Mouse (Mus musculus) limb, embryonic 14.5 days (tissue): ENCODE measurements at regions not wholly inside any gene's neighbourhood (a gene's known extent, or its start where the extent isn't known, plus 50 kb on each side); places are given as distances from the start of the nearest gene placed in this dataset.
A peak's percentile ranks its signal among the peaks of the same experiment; 100 is the strongest.

ENCODE experiments used
- ATAC-seq: fragments of 200-750 bp; cut with Nextera tagmentation; 2 replicates; pipeline ENCODE4 v1.8.0; 2017; ENCODE audit warnings: low read depth, moderate number of reproducible peaks, moderate TSS enrichment; ENCODE audit not compliant: low FRiP score
- DNase-seq: peaks from one replicate; pipeline ENCODE4 v3.0.0-alpha.2; 2015; ENCODE audit warnings: low spot score
- H3K27ac ChIP-seq: fragments of 300-500 bp; sonication (generic); replicated peaks from 2 replicates; pipeline ENCODE4 v1.5.1; 2014; ENCODE audit warnings: low read depth, mild to moderate bottlenecking, low read length, moderate library complexity, mixed read lengths
- H3K27me3 ChIP-seq: fragments of 300-500 bp; sonication (generic); 2 replicates; pipeline ENCODE4 v1.6.1; 2014; ENCODE audit warnings: low read length, mixed read lengths; ENCODE audit not compliant: control insufficient read depth, insufficient read depth
- H3K36me3 ChIP-seq: fragments of 300-500 bp; sonication (generic); 2 replicates; pipeline ENCODE4 v1.6.1; 2014; ENCODE audit warnings: mild to moderate bottlenecking, low read length, moderate library complexity, mixed read lengths; ENCODE audit not compliant: control insufficient read depth, insufficient read depth
- H3K4me1 ChIP-seq: fragments of 300-500 bp; sonication (generic); 2 replicates; pipeline ENCODE4 v1.6.1; 2014; ENCODE audit warnings: antibody characterized with exemption, low read length, mixed read lengths; ENCODE audit not compliant: control insufficient read depth, insufficient read depth
- H3K4me2 ChIP-seq: fragments of 300-500 bp; sonication (generic); replicated peaks from 2 replicates; pipeline ENCODE4 v1.6.1; 2014; ENCODE audit warnings: low read depth, mild to moderate bottlenecking, low read length, moderate library complexity; ENCODE audit not compliant: severe bottlenecking
- H3K4me3 ChIP-seq: fragments of 300-500 bp; sonication (generic); replicated peaks from 2 replicates; pipeline ENCODE4 v1.5.1; 2014; ENCODE audit warnings: low read length
- H3K9ac ChIP-seq: fragments of 300-500 bp; sonication (generic); 2 replicates; pipeline ENCODE4 v1.6.1; 2014; ENCODE audit warnings: mild to moderate bottlenecking, low read depth, low read length, moderate library complexity; ENCODE audit not compliant: severe bottlenecking
- H3K9me3 ChIP-seq: fragments of 300-500 bp; sonication (generic); 2 replicates; pipeline ENCODE4 v1.6.1; 2016; ENCODE audit warnings: low read length; ENCODE audit not compliant: control insufficient read depth
- POLR2A ChIP-seq: fragments of 200-500 bp; IDR thresholded peaks from 2 replicates; pipeline ENCODE4 v1.8.0; 2012; ENCODE audit warnings: inconsistent platforms, mild to moderate bottlenecking, moderate library complexity, borderline replicate concordance; ENCODE audit not compliant: insufficient read depth, insufficient read length; ENCODE audit errors: extremely low read depth
- WGBS: fragments of 180-500 bp; shearing (Covaris S2); extraction: QIAGEN DNeasy Blood & Tissue Kit; methylation state at CpG from one replicate; pipeline ENCODE4 v1.1.7; 2014; 5-methylcytosine and 5-hydroxymethylcytosine counted together

DNA sequence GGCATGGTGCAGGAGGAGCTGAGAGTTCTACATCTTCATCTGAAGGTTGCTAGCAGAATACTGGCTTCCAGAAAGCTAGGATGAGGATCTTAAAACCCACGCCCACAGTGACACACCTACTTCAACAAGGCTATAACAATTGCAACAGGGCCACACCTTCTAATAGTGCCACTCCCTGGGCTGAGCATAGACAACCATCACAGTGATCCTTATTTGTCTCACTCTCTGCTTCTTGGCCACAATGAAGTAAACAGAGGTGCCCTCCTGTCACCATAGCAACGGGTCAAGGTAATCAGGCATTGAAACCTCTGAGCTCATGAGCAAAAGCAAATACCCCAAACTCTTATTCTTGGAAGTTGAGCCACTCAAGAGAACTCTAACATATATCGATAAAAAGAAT, 82.3 kb upstream of the Mylip start:
- H3K4me3 ChIP-seq: no peak overlapping the region
- 94% methylated on average over 3 of the region's 3 CpGs for WGBS

DNA sequence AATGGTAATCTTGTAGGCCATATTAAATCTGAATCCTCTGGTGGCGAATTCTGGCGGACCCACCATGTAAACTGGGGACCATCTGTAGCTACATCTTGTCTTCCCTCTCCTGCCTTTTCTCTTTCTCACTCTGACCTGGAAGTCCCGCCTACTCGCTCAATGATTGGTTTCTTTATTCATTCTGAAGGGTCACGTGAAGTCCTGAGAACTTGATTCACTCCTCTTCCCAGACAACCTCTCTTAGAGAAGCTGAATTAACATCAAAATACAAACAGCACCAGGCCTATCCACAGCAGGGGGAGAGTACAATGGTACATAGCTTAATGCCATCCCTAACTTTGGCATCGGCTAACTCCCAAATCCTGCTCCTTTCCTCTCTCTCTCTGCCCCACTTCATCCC, 69.9 kb upstream of the Mylip start:
- Histone ChIP-seq H3K4me3 (no peak overlapping the region), H3K27me3 (no peaks in the 10 kb centered on the region), H3K9me3 (no peaks in the 10 kb centered on the region), H3K4me2 (no peak overlapping the region), H3K9ac (no peak overlapping the region), H3K36me3 (no peaks in the 10 kb centered on the region), H3K4me1 (no peaks in the 10 kb centered on the region), H3K27ac (no peak overlapping the region)
- ATAC-seq (no peak), DNase-seq (no peak)
- TF ChIP-seq POLR2A: no peak
- WGBS: 96% methylated on average over 6 of the region's 6 CpGs

More for the DNA sequence above, 82.3 kb upstream of the Mylip start:
- no peak for DNase-seq
- Histone ChIP-seq H3K27ac (no peak overlapping the region), H3K9ac (no peak overlapping the region), H3K4me1 (no peaks in the 10 kb centered on the region), H3K9me3 (no peaks in the 10 kb centered on the region), H3K27me3 (no peaks in the 10 kb centered on the region), H3K4me2 (no peak overlapping the region), H3K36me3 (no peaks in the 10 kb centered on the region)
- no peak for ATAC-seq
- no peak for TF ChIP-seq POLR2A

DNA sequence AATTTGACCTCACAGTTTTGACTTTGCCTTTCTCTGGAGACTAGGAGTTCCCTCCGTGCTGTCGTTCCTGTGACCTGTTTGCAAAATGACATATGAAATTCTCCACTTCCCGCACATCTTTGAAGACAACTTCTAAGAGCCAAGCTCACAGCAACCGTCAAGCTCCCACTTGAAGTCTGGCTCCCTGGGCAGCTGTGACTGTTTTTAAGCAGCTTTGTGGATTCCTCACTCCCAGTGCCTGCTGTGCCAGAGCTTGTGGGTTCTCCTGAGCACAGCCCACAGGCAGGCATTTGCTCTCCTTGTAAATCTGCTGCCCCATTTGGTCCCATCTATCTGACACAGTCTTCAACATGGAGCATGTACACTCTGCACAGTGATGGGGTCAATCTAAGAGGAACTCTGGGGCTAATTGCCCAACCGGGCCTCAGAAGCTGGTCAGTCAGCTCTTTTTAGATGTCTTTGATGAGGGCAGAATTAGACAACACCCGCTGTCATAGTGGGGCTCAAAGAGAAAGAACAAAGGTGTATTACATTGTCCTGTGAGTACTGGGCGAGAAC, 63.7 kb upstream of the Mylip start:
- Histone ChIP-seq H3K9ac (no peak overlapping the region), H3K36me3 (no peaks in the 10 kb centered on the region), H3K4me2 (no peak overlapping the region), H3K4me3 (no peak overlapping the region), H3K27me3 (no peaks in the 10 kb centered on the region), H3K9me3 (no peaks in the 10 kb centered on the region), H3K27ac (no peak overlapping the region), H3K4me1 (0 out of 2 replicates have a peak, but pooled peaks cover 2% of the 10 kb centered on the region)
- 76% methylated on average over 7 of the region's 7 CpGs for WGBS
- DNase-seq (no peak), ATAC-seq (no peak)
- no peak for TF ChIP-seq POLR2A

DNA sequence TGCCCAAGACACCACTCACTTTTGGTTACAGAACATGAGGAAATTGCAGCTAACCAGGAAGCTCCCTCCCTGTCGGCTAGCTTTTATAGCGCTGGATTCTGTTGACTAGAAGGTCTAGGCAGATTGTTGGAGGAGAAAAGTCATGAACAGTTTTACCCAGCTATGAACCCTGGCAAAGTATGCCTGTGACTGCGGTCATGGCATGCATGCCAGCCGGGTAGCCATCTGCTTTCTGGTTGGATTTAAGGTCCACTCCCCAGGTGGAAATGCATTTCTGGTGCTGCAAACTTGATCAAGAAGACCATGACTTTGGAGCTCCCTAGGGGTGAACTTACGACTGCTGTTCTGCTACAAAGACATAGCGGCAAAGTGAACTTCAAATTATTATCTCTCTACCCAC, 62.8 kb upstream of the Mylip start:
- no peaks in the 10 kb centered on the region for H3K27me3 ChIP-seq
- DNase-seq (no peak), ATAC-seq (no peak)
- TF ChIP-seq POLR2A: no peak
- no peaks in the 10 kb centered on the region for H3K36me3 ChIP-seq
- H3K27ac ChIP-seq: no peak overlapping the region
- no peak overlapping the region for H3K4me3 ChIP-seq
- no peak overlapping the region for H3K9ac ChIP-seq
- WGBS: 83% methylated on average over 6 of the region's 6 CpGs
- no peak overlapping the region for H3K4me2 ChIP-seq
- H3K9me3 ChIP-seq: no peaks in the 10 kb centered on the region
- H3K4me1 ChIP-seq: 0 out of 2 replicates have a peak, but pooled peaks cover 2% of the 10 kb centered on the region

DNA sequence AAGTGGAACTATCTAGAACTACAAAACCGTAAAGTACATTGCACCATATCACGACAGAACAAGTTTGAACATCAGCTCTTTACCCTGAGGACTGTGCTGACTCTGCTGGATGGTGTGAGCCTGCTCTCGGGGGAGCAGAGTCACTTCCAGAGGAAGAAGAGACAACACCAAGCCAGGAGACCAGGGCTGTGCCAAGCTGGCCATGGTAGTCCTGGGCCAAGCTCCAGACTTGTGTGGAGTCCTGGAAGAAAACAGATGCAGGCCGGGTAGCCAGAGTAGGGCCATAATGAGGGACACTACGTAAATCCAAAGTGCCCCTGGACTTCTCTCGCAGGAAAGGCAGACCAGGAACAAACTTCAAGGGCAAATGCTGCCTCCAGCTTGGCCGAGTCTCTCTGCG, 59.0 kb upstream of the Mylip start:
- ATAC-seq (no peak), DNase-seq (no peak)
- H3K36me3 ChIP-seq: no peaks in the 10 kb centered on the region
- no peak for TF ChIP-seq POLR2A
- H3K27me3 ChIP-seq: no peaks in the 10 kb centered on the region
- H3K9ac ChIP-seq: no peak overlapping the region
- H3K9me3 ChIP-seq: no peaks in the 10 kb centered on the region
- H3K4me3 ChIP-seq: no peak overlapping the region
- 59% methylated on average over 8 of the region's 8 CpGs for WGBS
- no peak overlapping the region for H3K4me2 ChIP-seq
- H3K4me1 ChIP-seq: 0 out of 2 replicates have a peak, but pooled peaks cover 2% of the 10 kb centered on the region
- H3K27ac ChIP-seq: no peak overlapping the region

DNA sequence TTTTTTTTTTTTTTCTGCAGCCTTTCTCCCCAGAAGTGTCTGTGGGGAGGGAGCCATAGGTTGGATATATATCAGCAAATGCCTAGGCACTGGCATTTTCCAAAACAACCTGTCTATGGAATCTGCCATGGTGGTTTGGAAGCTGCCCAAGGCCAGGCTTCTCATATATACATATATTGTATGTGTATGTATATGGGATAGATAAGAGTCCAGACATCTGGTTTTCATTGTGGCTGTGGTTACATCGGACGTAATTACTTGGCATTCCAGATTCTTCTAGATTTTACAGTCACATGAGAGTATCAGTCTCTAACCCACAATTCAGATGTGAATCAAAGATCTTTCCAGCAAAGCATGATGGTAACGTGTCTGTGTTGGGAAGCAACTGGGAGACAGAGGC, 57.5 kb upstream of the Mylip start:
- no peak for ATAC-seq
- no peak overlapping the region for H3K4me2 ChIP-seq

More for the DNA sequence above, 57.5 kb upstream of the Mylip start:
- Histone ChIP-seq H3K27ac (no peak overlapping the region), H3K9ac (no peak overlapping the region), H3K36me3 (no peaks in the 10 kb centered on the region), H3K4me3 (no peak overlapping the region), H3K4me1 (0 out of 2 replicates have a peak, but pooled peaks cover 2% of the 10 kb centered on the region), H3K27me3 (no peaks in the 10 kb centered on the region), H3K9me3 (no peaks in the 10 kb centered on the region)
- WGBS: 35% methylated on average over 3 of the region's 3 CpGs
- no peak for TF ChIP-seq POLR2A
- peak; percentile 62 for DNase-seq
